Mouse (Mus musculus): ENCODE measurements around the gene Dclk1.

Dclk1 gene

GRCm38 (mm10) chr3:55397752-55398693 is 155.9 kb downstream of the Dclk1 start:
- no peak for DNase-seq (ENCODE audit: low spot score)

- DNase-seq (ENCODE audit: low spot score) = no peak
Measured at GRCm38 (mm10) chr3:55401236-55401635, 159.1 kb downstream of the Dclk1 start.

GRCm38 (mm10) chr3:55404751-55405150 is 162.6 kb downstream of the Dclk1 start:
- DNase-seq (ENCODE audit: low spot score) = no peak

DNA sequence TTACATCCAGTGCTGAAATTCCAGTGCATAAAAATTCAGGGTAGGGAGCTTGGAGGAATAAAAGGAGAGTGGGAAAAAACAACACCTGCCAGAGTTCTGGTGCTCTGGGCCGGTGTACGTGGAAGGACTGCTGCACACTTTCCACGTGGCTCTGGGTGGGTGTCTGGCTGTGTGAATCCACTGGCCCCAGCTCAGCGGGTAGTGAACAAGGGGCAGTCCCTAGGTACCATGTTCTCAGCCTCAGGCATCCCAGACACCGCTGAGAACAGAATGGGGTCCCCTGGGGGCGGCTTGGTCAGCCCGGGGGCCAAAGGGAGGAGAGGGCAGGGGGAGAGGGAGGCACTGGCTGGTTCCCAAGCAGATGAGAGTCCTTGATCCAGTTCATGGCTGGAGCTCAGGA is 164.5 kb downstream of the Dclk1 start:
- no peak for DNase-seq (ENCODE audit: low spot score)

- no peak for DNase-seq (ENCODE audit: low spot score)
Measured at GRCm38 (mm10) chr3:55411547-55411946, 169.4 kb downstream of the Dclk1 start.

- peak; percentile 61 for DNase-seq (ENCODE audit: low spot score)
Measured at GRCm38 (mm10) chr3:55415527-55415950, 173.4 kb downstream of the Dclk1 start.

GRCm38 (mm10) chr3:55418845-55419244 is 176.7 kb downstream of the Dclk1 start:
- no peak for DNase-seq (ENCODE audit: low spot score)

DNA sequence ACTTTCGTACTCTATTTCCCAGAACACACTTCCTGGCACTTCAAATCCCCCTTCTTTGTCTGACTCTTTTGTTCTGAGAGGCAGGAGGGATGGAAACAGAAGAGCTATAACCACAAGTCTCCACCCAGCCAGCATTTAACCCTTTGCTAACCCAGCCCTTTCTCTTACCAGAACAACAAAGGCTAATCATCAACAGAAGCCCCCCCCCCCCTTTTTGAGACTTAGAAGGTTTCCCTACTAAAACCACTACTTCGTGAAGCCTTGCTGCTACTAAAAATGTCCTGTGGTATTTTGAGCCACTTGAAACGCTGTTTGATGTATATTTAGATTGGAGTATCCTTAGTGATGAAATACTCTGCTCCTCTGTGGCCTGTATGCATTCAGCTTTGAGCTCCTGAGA is 177.2 kb downstream of the Dclk1 start:
- DNase-seq (ENCODE audit: low spot score) = no peak

GRCm38 (mm10) chr3:55420436-55421083 is 178.4 kb downstream of the Dclk1 start:
- DNase-seq (ENCODE audit: low spot score) = no peak

DNA sequence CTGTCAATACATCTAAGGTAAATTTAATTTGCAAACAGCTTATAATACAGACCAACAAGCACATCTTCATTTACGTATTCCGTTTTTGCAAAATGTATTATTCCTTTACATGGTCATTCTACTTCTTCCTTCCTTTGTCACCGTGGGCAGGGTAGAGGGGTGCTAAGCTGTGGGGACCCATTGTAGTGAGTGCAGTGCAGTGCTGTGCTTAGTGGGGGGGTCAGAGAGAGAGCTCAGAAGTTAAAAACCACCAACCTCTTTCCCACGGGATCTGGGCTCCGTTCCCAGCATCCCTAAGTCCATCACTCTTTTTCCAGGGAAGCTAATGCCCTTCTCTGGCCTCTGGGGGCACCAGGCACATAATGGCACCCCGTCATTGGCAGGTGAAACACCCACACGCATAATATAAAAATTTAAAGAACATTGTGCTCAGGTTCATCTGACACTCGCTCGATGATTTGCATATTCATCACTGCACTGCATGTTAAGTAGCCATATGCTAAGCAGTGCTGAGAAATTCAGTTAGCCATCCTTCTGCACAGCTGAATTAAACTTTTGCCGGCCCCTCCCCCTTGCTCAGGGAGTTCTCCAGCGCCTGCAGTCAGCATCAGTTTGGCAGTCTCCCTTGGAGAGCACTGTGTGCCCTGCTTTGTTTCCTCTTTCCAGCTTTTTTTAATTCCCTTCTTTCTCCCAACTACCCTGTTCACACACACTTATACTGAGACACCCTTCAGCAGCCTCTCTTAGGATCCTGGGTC is 181.7 kb downstream of the Dclk1 start:
- DNase-seq (ENCODE audit: low spot score) = peak; percentile 42

- no peak for DNase-seq (ENCODE audit: low spot score)
Measured at GRCm38 (mm10) chr3:55430022-55430549, 187.9 kb downstream of the Dclk1 start.

DNA sequence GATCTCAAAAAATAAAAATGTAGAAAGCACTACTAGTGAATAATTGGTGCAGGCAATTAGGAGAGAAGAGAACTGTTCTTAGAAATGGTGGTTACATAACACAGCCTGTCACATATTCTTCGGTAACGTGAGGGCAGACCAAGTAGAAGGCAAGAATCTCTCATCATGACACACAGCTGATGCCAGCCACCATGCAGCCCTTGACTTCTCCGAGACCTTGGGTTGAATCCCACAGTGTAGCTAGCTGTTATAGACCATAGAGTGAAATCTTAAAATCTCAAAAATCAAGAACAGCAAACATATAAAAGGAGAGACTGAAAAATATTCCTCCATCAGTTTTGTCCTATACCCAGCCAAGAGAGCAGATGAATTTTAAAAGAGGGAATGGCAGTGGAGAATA is 189.1 kb downstream of the Dclk1 start:
- no peak for DNase-seq (ENCODE audit: low spot score)

GRCm38 (mm10) chr3:55434276-55434675 is 192.1 kb downstream of the Dclk1 start:
- no peak for DNase-seq (ENCODE audit: low spot score)

GRCm38 (mm10) chr3:55438824-55439446 is 196.8 kb downstream of the Dclk1 start:
- DNase-seq (ENCODE audit: low spot score) = no peak

DNA sequence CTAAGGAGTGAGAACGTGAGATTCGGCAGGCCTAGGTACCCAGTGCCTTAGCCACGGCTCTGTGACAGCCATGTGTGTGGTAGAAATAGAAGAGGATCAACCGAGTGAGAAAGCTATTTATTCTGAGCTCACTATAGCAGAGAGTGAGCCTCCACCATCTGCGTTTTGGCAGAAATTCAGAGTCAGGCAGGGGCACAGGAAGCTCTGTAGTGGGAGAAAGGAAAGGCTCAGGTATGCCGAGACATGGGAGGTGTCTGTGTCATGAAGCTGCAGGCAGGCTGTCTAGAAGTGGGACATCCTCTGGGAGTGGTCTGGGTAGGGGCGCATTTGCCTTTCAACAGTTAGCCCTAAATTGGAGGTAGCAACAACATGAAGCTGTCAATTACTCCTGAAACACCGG is 198.2 kb downstream of the Dclk1 start:
- DNase-seq (ENCODE audit: low spot score) = no peak

GRCm38 (mm10) chr3:55442012-55442645 is 200.0 kb downstream of the Dclk1 start:
- DNase-seq (ENCODE audit: low spot score) = no peak

DNA sequence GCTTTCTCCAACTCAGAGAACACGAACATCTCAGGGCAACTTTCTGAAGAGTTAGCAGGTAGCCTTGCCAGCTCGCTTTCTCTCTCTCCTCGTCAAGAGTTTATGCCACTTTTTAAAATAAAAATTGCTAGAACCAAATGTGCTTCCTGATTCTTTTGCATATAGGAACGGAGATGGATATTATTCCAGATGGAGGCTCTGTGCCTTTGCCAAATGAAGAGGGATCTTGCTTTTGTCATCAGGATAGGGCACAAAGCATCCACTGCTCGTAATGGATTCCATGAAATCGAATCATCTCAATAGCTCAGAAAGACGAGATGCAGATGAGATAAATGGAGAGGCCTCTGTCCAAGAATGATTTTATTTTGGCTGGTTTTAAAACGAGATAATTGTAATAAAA is 201.1 kb downstream of the Dclk1 start:
- no peak for DNase-seq (ENCODE audit: low spot score)

DNA sequence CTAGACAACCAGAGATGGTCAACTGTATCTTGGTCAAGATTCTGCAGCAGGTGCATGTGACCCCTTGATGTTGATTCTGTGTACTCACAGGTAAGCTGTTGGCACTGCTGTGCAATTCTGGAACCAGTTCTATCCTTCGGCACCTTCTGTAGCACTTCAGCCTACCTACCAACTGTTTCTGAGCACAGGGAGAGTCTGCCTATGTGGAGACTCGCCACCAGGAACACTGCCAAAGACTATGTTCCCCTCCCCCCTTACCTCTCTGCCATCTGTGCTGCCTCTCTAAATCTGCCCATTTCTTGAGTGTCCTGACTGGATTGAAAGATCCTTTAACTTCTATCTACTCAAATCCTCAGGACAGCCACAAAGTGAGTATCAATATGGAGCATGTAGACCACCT is 201.6 kb downstream of the Dclk1 start:
- DNase-seq (ENCODE audit: low spot score) = no peak

- no peak for DNase-seq (ENCODE audit: low spot score)
Measured at GRCm38 (mm10) chr3:55446681-55447080, 204.5 kb downstream of the Dclk1 start.

GRCm38 (mm10) chr3:55447486-55448460 is 205.6 kb downstream of the Dclk1 start:
- no peak for DNase-seq (ENCODE audit: low spot score)

All from retina, embryonic 14.5 days (tissue).